Mouse (Mus musculus) lung, embryonic 16.5 days (tissue): ENCODE measurements at regions not wholly inside any gene's neighbourhood (a gene's known extent, or its start where the extent isn't known, plus 50 kb on each side); places are given as distances from the start of the nearest gene placed in this dataset.

Source experiments
- ATAC-seq: fragments of 200-750 bp; cut with Nextera tagmentation; 2 replicates; pipeline ENCODE4 v1.8.0; 2017; ENCODE audit warnings: low read depth, mild to moderate bottlenecking, moderate library complexity
- H3K27ac ChIP-seq: fragments of 300-500 bp; sonication (generic); 2 replicates; pipeline ENCODE4 v1.5.1; 2014; ENCODE audit warnings: mild to moderate bottlenecking, control low read depth, low read length
- H3K27me3 ChIP-seq: fragments of 300-500 bp; sonication (generic); 2 replicates; pipeline ENCODE4 v1.6.1; 2014; ENCODE audit warnings: low read depth, low read length, mixed read lengths; ENCODE audit not compliant: control insufficient read depth, insufficient read depth
- H3K36me3 ChIP-seq: fragments of 300-500 bp; sonication (generic); 2 replicates; pipeline ENCODE4 v1.6.1; 2014; ENCODE audit warnings: low read length; ENCODE audit not compliant: control insufficient read depth, insufficient read depth
- H3K4me1 ChIP-seq: fragments of 300-500 bp; sonication (generic); replicated peaks from 2 replicates; pipeline ENCODE4 v1.6.1; 2014; ENCODE audit warnings: low read length, mixed read lengths; ENCODE audit not compliant: control insufficient read depth, insufficient read depth
- H3K4me2 ChIP-seq: fragments of 300-500 bp; sonication (generic); 2 replicates; pipeline ENCODE4 v1.6.1; 2014; ENCODE audit warnings: low read depth, low read length, control low read depth
- H3K4me3 ChIP-seq: fragments of 300-500 bp; sonication (generic); 2 replicates; pipeline ENCODE4 v1.5.1; 2014; ENCODE audit warnings: mild to moderate bottlenecking, low read length, control low read depth
- H3K9ac ChIP-seq: fragments of 300-500 bp; sonication (generic); 2 replicates; pipeline ENCODE4 v1.6.1; 2014; ENCODE audit warnings: low read length, control low read depth
- H3K9me3 ChIP-seq: fragments of 300-500 bp; sonication (generic); 2 replicates; pipeline ENCODE4 v1.6.1; 2016; ENCODE audit warnings: low read length; ENCODE audit not compliant: control insufficient read depth
- WGBS: fragments of 180-500 bp; shearing (Covaris S2); extraction: QIAGEN DNeasy Blood & Tissue Kit; methylation state at CpG from one replicate; pipeline ENCODE4 v1.1.7; 2014; 5-methylcytosine and 5-hydroxymethylcytosine counted together

- Histone ChIP-seq H3K4me1 (no peaks in the 10 kb centered on the region; the same call in 1 of the 2 replicates), H3K4me2 (no peak overlapping the region), H3K36me3 (no peaks in the 10 kb centered on the region), H3K27me3 (no peaks in the 10 kb centered on the region), H3K27ac (no peak overlapping the region), H3K9ac (no peak overlapping the region), H3K9me3 (no peaks in the 10 kb centered on the region), H3K4me3 (no peak overlapping the region)
- WGBS, result 53% methylated on average over 1 of the region's 1 CpGs
- ATAC-seq, result peak; percentile 89
Observed at GRCm38 (mm10) chr16:63049100-63049499, 195.0 kb downstream of the Pros1 start.

GRCm38 (mm10) chr16:63062883-63063282, 208.8 kb downstream of the Pros1 start:
- H3K9ac ChIP-seq, result no peak overlapping the region
- no peak for ATAC-seq
- H3K4me2 ChIP-seq, result no peak overlapping the region
- H3K27ac ChIP-seq, result no peak overlapping the region
- no peaks in the 10 kb centered on the region for H3K4me1 ChIP-seq
- H3K36me3 ChIP-seq, result no peaks in the 10 kb centered on the region
- H3K4me3 ChIP-seq, result no peak overlapping the region
- H3K27me3 ChIP-seq, result no peaks in the 10 kb centered on the region
- H3K9me3 ChIP-seq, result no peaks in the 10 kb centered on the region

- peak; percentile 47; the same call in 1 of the 2 replicates for ATAC-seq
- Histone ChIP-seq H3K4me2 (no peak overlapping the region), H3K27me3 (no peaks in the 10 kb centered on the region), H3K36me3 (no peaks in the 10 kb centered on the region), H3K9me3 (no peaks in the 10 kb centered on the region), H3K4me1 (peaks cover 3% of the 10 kb centered on the region; the same call in 1 of the 2 replicates), H3K9ac (no peak overlapping the region), H3K27ac (no peak overlapping the region), H3K4me3 (no peak overlapping the region)
- WGBS, result 28% methylated on average over 2 of the region's 2 CpGs
Observed at GRCm38 (mm10) chr16:63069987-63070386, 215.9 kb downstream of the Pros1 start.

- no peak for ATAC-seq
- no peaks in the 10 kb centered on the region for H3K9me3 ChIP-seq
Observed at GRCm38 (mm10) chr16:63075814-63076213, 221.7 kb downstream of the Pros1 start.

GRCm38 (mm10) chr16:63081383-63081782, 227.3 kb downstream of the Pros1 start:
- Histone ChIP-seq H3K27ac (no peak overlapping the region), H3K9ac (no peak overlapping the region), H3K27me3 (no peaks in the 10 kb centered on the region), H3K4me2 (no peak overlapping the region), H3K9me3 (no peaks in the 10 kb centered on the region), H3K4me3 (no peak overlapping the region), H3K4me1 (peaks cover 2% of the 10 kb centered on the region; the same call in 1 of the 2 replicates), H3K36me3 (no peaks in the 10 kb centered on the region)
- 69% methylated on average over 3 of the region's 3 CpGs for WGBS
- ATAC-seq, result no peak

More at GRCm38 (mm10) chr16:63075814-63076213, 221.7 kb downstream of the Pros1 start:
- no peak overlapping the region for H3K9ac ChIP-seq
- 43% methylated on average over 4 of the region's 4 CpGs for WGBS
- H3K4me1 ChIP-seq, result no peaks in the 10 kb centered on the region
- H3K4me2 ChIP-seq, result no peak overlapping the region
- no peak overlapping the region for H3K27ac ChIP-seq
- no peak overlapping the region for H3K4me3 ChIP-seq
- no peaks in the 10 kb centered on the region for H3K27me3 ChIP-seq
- no peaks in the 10 kb centered on the region for H3K36me3 ChIP-seq

DNA sequence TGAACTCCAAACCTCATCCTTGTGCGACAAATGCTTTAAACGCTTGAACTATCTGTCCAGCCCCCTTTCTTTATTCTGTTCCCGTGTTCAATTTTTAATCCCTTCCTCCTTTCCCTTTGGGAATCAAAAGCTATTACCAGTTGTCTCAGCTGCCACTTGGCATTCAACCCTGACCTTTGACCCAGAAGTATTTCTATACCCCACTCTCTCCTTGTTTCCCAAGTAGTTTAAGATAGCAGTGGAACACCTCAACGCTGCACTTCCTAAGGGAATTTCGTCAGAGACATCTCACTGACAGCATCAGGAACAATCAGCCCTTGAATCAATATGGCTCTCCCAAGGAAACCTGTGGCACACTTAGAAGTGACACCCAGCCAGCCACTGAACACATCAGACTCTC, 229.1 kb downstream of the Pros1 start:
- Histone ChIP-seq H3K4me1 (peaks cover 2% of the 10 kb centered on the region; the same call in 1 of the 2 replicates), H3K4me2 (no peak overlapping the region), H3K9ac (no peak overlapping the region), H3K27me3 (no peaks in the 10 kb centered on the region), H3K9me3 (no peaks in the 10 kb centered on the region), H3K36me3 (no peaks in the 10 kb centered on the region), H3K4me3 (no peak overlapping the region), H3K27ac (no peak overlapping the region)
- WGBS, result 78% methylated on average over 5 of the region's 5 CpGs
- ATAC-seq, result no peak

- 62% methylated on average over 10 of the region's 10 CpGs for WGBS
- Histone ChIP-seq H3K4me2 (no peak overlapping the region), H3K36me3 (no peaks in the 10 kb centered on the region), H3K27me3 (no peaks in the 10 kb centered on the region), H3K27ac (no peak overlapping the region), H3K9me3 (no peaks in the 10 kb centered on the region), H3K4me1 (peaks cover 2% of the 10 kb centered on the region; the same call in 1 of the 2 replicates), H3K4me3 (no peak overlapping the region), H3K9ac (no peak overlapping the region)
- ATAC-seq, result no peak
Observed at GRCm38 (mm10) chr16:63084021-63084756, 230.1 kb downstream of the Pros1 start.

- H3K27ac ChIP-seq, result peak overlapping the region; percentile 59
- peak; percentile 97 for ATAC-seq
- WGBS, result 36% methylated on average over 9 of the region's 9 CpGs
Observed at GRCm38 (mm10) chr16:63086086-63086796, 232.1 kb downstream of the Pros1 start.

GRCm38 (mm10) chr16:63091471-63092300, 237.6 kb downstream of the Pros1 start:
- H3K27ac ChIP-seq, result peak overlapping the region; percentile 3; the same call in 1 of the 2 replicates
- no peak overlapping the region for H3K9ac ChIP-seq
- 54% methylated on average over 11 of the region's 11 CpGs for WGBS
- H3K4me1 ChIP-seq, result peaks cover 5% of the 10 kb centered on the region; the same call in 1 of the 2 replicates
- no peak overlapping the region for H3K4me2 ChIP-seq
- no peak for ATAC-seq
- no peaks in the 10 kb centered on the region for H3K9me3 ChIP-seq
- H3K4me3 ChIP-seq, result no peak overlapping the region
- no peaks in the 10 kb centered on the region for H3K27me3 ChIP-seq
- H3K36me3 ChIP-seq, result no peaks in the 10 kb centered on the region

More at GRCm38 (mm10) chr16:63086086-63086796, 232.1 kb downstream of the Pros1 start:
- H3K27me3 ChIP-seq, result no peaks in the 10 kb centered on the region
- H3K9ac ChIP-seq, result no peak overlapping the region
- no peak overlapping the region for H3K4me3 ChIP-seq
- H3K4me2 ChIP-seq, result no peak overlapping the region
- H3K4me1 ChIP-seq, result peaks cover 2% of the 10 kb centered on the region; the same call in 1 of the 2 replicates
- H3K36me3 ChIP-seq, result no peaks in the 10 kb centered on the region
- H3K9me3 ChIP-seq, result no peaks in the 10 kb centered on the region
